Mouse (Mus musculus) liver, adult 2 months (tissue): Measurements from ENCODE around the gene Pdxk.

Experiments
- CTCF ChIP-seq: fragments of 200-500 bp; IDR thresholded peaks from 2 replicates; pipeline ENCODE4 v1.5.1; 2011; ENCODE audit warnings: low read depth, low read length, control low read depth
- POLR2A ChIP-seq: fragments of 200-500 bp; IDR thresholded peaks from 2 replicates; pipeline ENCODE4 v1.6.1; 2011; ENCODE audit warnings: low read length, control low read depth; ENCODE audit not compliant: insufficient read depth; ENCODE audit errors: extremely low read depth

DNA sequence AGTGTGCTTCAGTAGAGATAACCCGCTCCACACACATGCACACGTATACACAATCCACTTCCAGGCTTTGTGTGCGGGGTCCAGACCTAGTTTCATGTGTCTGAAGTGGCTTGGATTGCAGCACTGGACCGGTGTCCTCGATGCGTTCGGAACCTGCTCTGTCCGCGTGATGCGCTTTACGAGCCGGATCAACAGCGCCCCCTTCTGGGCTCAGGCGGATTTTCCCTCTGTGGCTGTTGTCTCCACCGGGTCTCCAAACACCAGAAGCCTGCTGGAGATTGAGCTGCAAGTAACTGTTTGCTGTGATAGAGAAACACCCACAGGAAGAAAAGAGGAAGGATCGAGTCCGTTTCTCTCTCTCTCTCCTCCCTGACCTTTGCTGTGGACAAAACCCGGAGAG, 72.7 kb downstream of the Pdxk start:
- TF ChIP-seq CTCF (peak; percentile 94), POLR2A (no peak)
